Mouse (Mus musculus): ENCODE results near the gene Ifi27l2a. TPM values are rescaled to one million over a fixed set of nuclear protein-coding genes. Genes with fewer than 3 reads are reported as not detected.
"Not testable (repeated sequence)": the region's sequence is repeated elsewhere in the genome, so short reads cannot be mapped to it uniquely, and the experiment has no call there.

The Ifi27l2a gene
- polyA plus RNA-seq, 1 experiment from 2014 or later = 3.1 TPM

GRCm38 (mm10) chr12:103457140-103457539 is 13.7 kb upstream of the Ifi27l2a start, which contains the start of gene Ifi27l2b:
Gene Ifi27l2b (minus strand): TSS chr12:103457223.
- no peak within 1 kb of the TSS for H3K9ac ChIP-seq
- no peaks in the 10 kb centered on the region for H3K9me3 ChIP-seq
- no peak within 1 kb of the TSS for H3K4me2 ChIP-seq (replicated peaks)
- H3K27ac ChIP-seq = no peak within 1 kb of the TSS
- no peak for ATAC-seq (ENCODE audit: low FRiP score, low read depth)
- no peaks in the 10 kb centered on the region for H3K27me3 ChIP-seq
- 68% methylated on average over 3 of the region's 3 CpGs for WGBS
- H3K4me3 ChIP-seq = no peak within 1 kb of the TSS
- H3K36me3 ChIP-seq = no peaks in the 10 kb centered on the region
- no peaks in the 10 kb centered on the region for H3K4me1 ChIP-seq

GRCm38 (mm10) chr12:103456727-103457126 is 13.2 kb upstream of the Ifi27l2a start:
- H3K27me3 ChIP-seq; H3K9me3 ChIP-seq; H3K4me1 ChIP-seq; H3K4me3 ChIP-seq; H3K9ac ChIP-seq; H3K27ac ChIP-seq; ATAC-seq (ENCODE audit: low FRiP score, low read depth); H3K36me3 ChIP-seq; H3K4me2 ChIP-seq (replicated peaks): not testable (repeated sequence)
- WGBS = no CpG with 5 or more reads among the region's 1 CpGs

- Histone ChIP-seq H3K36me3 (no peaks in the 10 kb centered on the region), H3K9ac (no peak overlapping the region), H3K4me3 (no peak overlapping the region), H3K4me2 (replicated peaks) (no peak overlapping the region), H3K27ac (no peak overlapping the region), H3K9me3 (no peaks in the 10 kb centered on the region), H3K27me3 (no peaks in the 10 kb centered on the region), H3K4me1 (no peaks in the 10 kb centered on the region)
- ATAC-seq (ENCODE audit: low FRiP score, low read depth) = no peak
These were observed 9.9 kb upstream of the Ifi27l2a start for GRCm38 (mm10) chr12:103453361-103453760.

- no peaks in the 10 kb centered on the region for H3K27me3 ChIP-seq
- H3K27ac ChIP-seq = no peak overlapping the region
- H3K4me2 ChIP-seq (replicated peaks) = no peak overlapping the region
- H3K9me3 ChIP-seq = no peaks in the 10 kb centered on the region
- no peak overlapping the region for H3K4me3 ChIP-seq
- no peak overlapping the region for H3K9ac ChIP-seq
- WGBS = 79% methylated on average over 3 of the region's 3 CpGs
- no peak for ATAC-seq (ENCODE audit: low FRiP score, low read depth)
- no peaks in the 10 kb centered on the region for H3K36me3 ChIP-seq
- no peaks in the 10 kb centered on the region for H3K4me1 ChIP-seq
These were observed 1.6 kb upstream of the Ifi27l2a start for GRCm38 (mm10) chr12:103445060-103445459.

GRCm38 (mm10) chr12:103444261-103444660 is 781 bp upstream of the Ifi27l2a start:
- not testable (repeated sequence) for H3K4me1 ChIP-seq; H3K4me3 ChIP-seq; ATAC-seq (ENCODE audit: low FRiP score, low read depth); H3K36me3 ChIP-seq; H3K4me2 ChIP-seq (replicated peaks); H3K9ac ChIP-seq; H3K27me3 ChIP-seq; H3K27ac ChIP-seq; H3K9me3 ChIP-seq
- WGBS = 32% methylated on average over 6 of the region's 7 CpGs

GRCm38 (mm10) chr12:103437601-103438000 is 5.9 kb downstream of the Ifi27l2a start:
- Histone ChIP-seq H3K27ac (no peak overlapping the region), H3K27me3 (no peaks in the 10 kb centered on the region), H3K4me3 (no peak overlapping the region), H3K9ac (no peak overlapping the region), H3K36me3 (no peaks in the 10 kb centered on the region), H3K9me3 (no peaks in the 10 kb centered on the region), H3K4me2 (replicated peaks) (no peak overlapping the region), H3K4me1 (0 out of 2 replicates have a peak, but pooled peaks cover 4% of the 10 kb centered on the region)
- 87% methylated on average over 1 of the region's 1 CpGs for WGBS
- no peak for ATAC-seq (ENCODE audit: low FRiP score, low read depth)

GRCm38 (mm10) chr12:103434861-103435260 is 8.6 kb downstream of the Ifi27l2a start:
- Histone ChIP-seq H3K4me1 (0 out of 2 replicates have a peak, but pooled peaks cover 4% of the 10 kb centered on the region), H3K27ac (no peak overlapping the region), H3K27me3 (no peaks in the 10 kb centered on the region), H3K36me3 (no peaks in the 10 kb centered on the region), H3K4me3 (peak overlapping the region; percentile 30; the same call in 1 of the 2 replicates), H3K9ac (no peak overlapping the region), H3K4me2 (replicated peaks) (peak overlapping the region; percentile 43), H3K9me3 (no peaks in the 10 kb centered on the region)
- ATAC-seq (ENCODE audit: low FRiP score, low read depth) = no peak

- Histone ChIP-seq H3K9ac (no peak within 1 kb of the TSS), H3K4me3 (peak within 1 kb of the TSS; percentile 30), H3K9me3 (no peaks in the 10 kb centered on the region), H3K4me2 (replicated peaks) (peak within 1 kb of the TSS; percentile 43), H3K27ac (peak within 1 kb of the TSS; percentile 22; the same call in 1 of the 2 replicates), H3K36me3 (no peaks in the 10 kb centered on the region), H3K27me3 (no peaks in the 10 kb centered on the region), H3K4me1 (0 out of 2 replicates have a peak, but pooled peaks cover 4% of the 10 kb centered on the region)
- WGBS = 63% methylated on average over 8 of the region's 8 CpGs
- ATAC-seq (ENCODE audit: low FRiP score, low read depth) = peak; percentile 86
These were observed 9.3 kb downstream of the Ifi27l2a start, which contains the start of gene Ifi27 for GRCm38 (mm10) chr12:103433986-103434731. Gene Ifi27 (plus strand): TSS chr12:103434211.

- H3K4me2 ChIP-seq (replicated peaks) = no peak overlapping the region
- peak overlapping the region; percentile 22; the same call in 1 of the 2 replicates for H3K27ac ChIP-seq
- no peaks in the 10 kb centered on the region for H3K9me3 ChIP-seq
- H3K9ac ChIP-seq = no peak overlapping the region
- no peaks in the 10 kb centered on the region for H3K27me3 ChIP-seq
- no peak for ATAC-seq (ENCODE audit: low FRiP score, low read depth)
- H3K4me3 ChIP-seq = no peak overlapping the region
- WGBS = 83% methylated on average over 2 of the region's 2 CpGs
- H3K4me1 ChIP-seq = 0 out of 2 replicates have a peak, but pooled peaks cover 4% of the 10 kb centered on the region
- H3K36me3 ChIP-seq = no peaks in the 10 kb centered on the region
These were observed 10.1 kb downstream of the Ifi27l2a start for GRCm38 (mm10) chr12:103433430-103433829.

GRCm38 (mm10) chr12:103426710-103427109 is 16.8 kb downstream of the Ifi27l2a start:
- no peak for ATAC-seq (ENCODE audit: low FRiP score, low read depth)
- Histone ChIP-seq H3K27me3 (no peaks in the 10 kb centered on the region), H3K4me1 (peaks cover 27% of the 10 kb centered on the region), H3K9ac (no peak overlapping the region), H3K9me3 (no peaks in the 10 kb centered on the region), H3K27ac (no peak overlapping the region), H3K4me2 (replicated peaks) (no peak overlapping the region), H3K4me3 (no peak overlapping the region), H3K36me3 (peaks cover 16% of the 10 kb centered on the region)
- 95% methylated on average over 7 of the region's 7 CpGs for WGBS

- Histone ChIP-seq H3K36me3 (peaks cover 21% of the 10 kb centered on the region), H3K27me3 (no peaks in the 10 kb centered on the region), H3K9ac (peak within 1 kb of the TSS; percentile 91), H3K4me3 (peak within 1 kb of the TSS; percentile 93), H3K4me1 (peaks cover 34% of the 10 kb centered on the region), H3K9me3 (no peaks in the 10 kb centered on the region), H3K27ac (no peak within 1 kb of the TSS; the same call in 1 of the 2 replicates), H3K4me2 (replicated peaks) (peak within 1 kb of the TSS; percentile 77)
- 1% methylated on average over 33 of the region's 33 CpGs for WGBS
- ATAC-seq (ENCODE audit: low FRiP score, low read depth) = peak; percentile 99
These were observed 17.6 kb downstream of the Ifi27l2a start, which contains the start of gene Ddx24 for GRCm38 (mm10) chr12:103425729-103426470. Gene Ddx24 (minus strand): TSS chr12:103425830.
